Mouse (Mus musculus): ENCODE data around the gene Tma16.
A peak's percentile ranks its signal among the peaks of the same experiment; 100 is the strongest.

Gene Tma16

DNA sequence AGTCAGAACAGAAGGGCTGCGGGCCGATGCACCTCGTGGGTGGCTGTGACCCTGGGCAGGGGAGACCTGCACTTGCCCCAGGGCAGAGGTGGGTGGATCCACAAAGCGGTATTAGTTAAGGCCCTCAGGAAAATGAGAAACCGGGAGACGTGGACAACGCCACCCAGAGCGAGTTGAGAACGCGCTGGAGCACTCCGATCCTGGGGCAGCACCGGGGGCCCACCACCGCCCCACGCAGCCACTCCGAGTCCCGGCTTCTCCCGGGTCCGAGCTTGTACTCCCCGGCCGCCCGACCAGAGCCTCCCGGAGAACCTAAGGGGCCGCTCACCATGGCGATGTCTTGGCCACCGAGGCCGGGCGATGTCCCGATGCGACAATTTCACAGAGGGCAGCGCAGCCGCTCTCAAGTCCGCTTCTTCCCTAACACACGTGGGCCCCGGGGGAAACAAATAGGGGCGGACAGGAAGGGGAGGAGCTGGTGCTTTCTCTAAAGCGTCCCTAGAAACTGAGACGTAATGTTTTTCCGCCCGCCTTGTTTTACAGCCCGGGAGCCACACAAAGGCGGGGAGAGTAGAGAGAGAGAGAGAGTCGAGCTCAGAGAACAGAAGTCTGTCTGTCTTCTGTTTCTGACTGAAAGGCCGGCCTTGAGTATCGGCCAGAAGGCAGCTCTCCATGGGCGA, at the start of gene Tma16:
Gene Tma16 (minus strand): TSS at position 447 of the 680 bp plus-strand sequence.
- no peak for DNase-seq (ENCODE audit: low read depth)

- no peak for DNase-seq (ENCODE audit: low read depth)
Observed at GRCm38 (mm10) chr8:66520576-66520975, 34.2 kb upstream of the Tma16 start.

DNA sequence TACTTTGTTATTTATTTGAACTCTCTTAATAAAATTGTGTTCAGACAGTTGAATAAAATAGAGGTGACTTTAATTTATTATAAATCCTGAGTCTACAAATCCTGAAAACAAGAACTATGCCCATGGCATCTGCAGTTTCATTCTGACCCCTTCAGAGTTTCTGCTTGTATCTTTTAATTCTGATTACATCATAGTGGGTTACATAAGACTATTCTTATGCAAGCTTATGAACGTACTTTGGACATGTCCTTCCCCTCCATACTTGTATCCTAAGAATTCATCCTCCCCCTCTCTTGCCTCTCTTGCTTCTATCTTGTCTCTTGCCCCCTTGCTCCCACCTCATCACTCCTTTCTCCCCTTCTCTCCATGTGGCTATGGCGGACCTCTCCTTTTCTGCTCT, 32.8 kb upstream of the Tma16 start:
- no peak for DNase-seq (ENCODE audit: low read depth)

DNA sequence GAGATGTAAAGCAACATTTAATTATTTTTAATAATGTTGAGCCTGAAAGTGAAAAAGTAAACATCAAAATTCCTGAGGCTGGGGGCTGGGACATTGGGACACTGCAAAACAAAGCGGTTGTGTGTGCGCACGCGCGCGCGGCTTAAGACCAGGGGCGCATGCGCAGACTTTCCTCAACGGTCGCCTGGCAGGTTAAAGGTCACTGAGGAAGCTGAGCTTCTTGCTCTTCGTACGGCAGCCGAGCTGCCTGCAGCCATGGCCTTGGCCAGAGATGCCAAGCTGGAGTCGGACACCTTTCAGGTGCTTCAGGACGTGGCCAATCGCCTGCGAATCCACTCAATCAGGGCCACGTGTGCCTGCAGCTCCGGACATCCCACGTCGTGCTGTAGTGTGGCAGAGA, 25.2 kb upstream of the Tma16 start, which contains the start of gene Tktl2:
Gene Tktl2 (plus strand): TSS at position 220 of the 400 bp plus-strand sequence.
- no peak for DNase-seq (ENCODE audit: low read depth)

DNA sequence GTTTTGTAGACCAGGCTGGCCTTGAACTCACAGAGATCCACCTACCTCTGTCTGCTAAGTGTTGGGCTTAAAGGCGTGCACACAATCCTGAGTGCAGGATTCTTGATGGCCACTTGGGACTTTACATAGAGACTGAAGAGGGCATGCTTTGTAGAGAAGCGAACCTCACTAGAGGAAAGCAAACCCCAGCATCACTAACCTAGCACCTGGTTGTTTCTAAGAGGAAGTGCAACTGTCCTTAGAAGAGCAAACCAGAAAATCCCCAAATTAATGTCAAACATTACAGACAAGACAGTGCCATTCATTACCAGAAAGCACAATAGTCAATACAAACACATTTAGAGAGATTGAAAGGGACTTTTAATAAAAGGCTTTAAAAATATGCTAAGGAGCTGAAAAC, 17.1 kb upstream of the Tma16 start:
- no peak for DNase-seq (ENCODE audit: low read depth)

- DNase-seq (ENCODE audit: low read depth) = no peak
Observed at GRCm38 (mm10) chr8:66496998-66497577, 10.8 kb upstream of the Tma16 start.

- no peak for DNase-seq (ENCODE audit: low read depth)
Observed at GRCm38 (mm10) chr8:66495726-66496125, 9.4 kb upstream of the Tma16 start.

- no peak for DNase-seq (ENCODE audit: low read depth)
Observed at GRCm38 (mm10) chr8:66494496-66494895, 8.2 kb upstream of the Tma16 start.

DNA sequence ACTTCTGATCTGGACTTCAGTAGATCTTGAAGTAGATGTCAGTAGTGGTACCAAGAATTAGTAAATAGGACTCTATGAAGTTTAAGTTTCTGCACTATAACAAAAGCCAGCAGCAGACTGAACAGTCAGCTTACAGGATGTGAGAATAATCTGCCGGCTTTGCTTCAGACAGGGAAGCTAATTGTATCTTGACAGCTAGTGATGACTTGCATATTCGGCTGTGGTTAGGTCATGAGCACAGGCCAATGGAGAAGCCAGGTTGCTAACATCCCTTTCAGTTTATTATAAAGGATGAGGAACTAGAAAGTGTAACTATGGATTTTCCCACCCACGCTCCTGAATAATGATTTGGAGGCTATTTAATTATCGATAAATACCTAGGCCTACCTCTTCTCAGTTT, 4.3 kb upstream of the Tma16 start:
- no peak for DNase-seq (ENCODE audit: low read depth)

- no peak for DNase-seq (ENCODE audit: low read depth)
Observed at GRCm38 (mm10) chr8:66488556-66488955, 2.2 kb upstream of the Tma16 start.

DNA sequence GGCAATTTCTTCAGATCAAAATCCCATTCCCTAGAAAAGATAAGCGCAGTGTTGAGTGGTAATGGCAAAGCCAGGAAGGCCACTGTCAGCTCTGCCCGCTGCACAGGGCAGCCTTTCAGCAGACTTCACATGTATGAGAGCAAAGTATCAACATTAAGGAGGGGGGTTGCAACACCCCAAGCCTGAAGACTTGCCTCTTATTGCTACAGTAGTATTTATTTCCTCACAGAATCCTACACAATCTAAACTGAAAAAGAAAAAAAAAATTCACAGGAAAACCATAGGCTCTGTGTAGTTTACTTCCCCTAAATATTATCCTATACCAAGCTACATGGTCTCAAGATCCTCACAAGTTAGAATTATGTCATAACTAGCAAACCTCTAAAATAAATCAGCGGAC, 9.4 kb downstream of the Tma16 start:
- no peak for DNase-seq (ENCODE audit: low read depth)

GRCm38 (mm10) chr8:66469821-66470220, 16.5 kb downstream of the Tma16 start:
- no peak for DNase-seq (ENCODE audit: low read depth)

- DNase-seq (ENCODE audit: low read depth) = no peak
Observed at GRCm38 (mm10) chr8:66457057-66457456, 29.3 kb downstream of the Tma16 start.

GRCm38 (mm10) chr8:66450691-66451090, 35.6 kb downstream of the Tma16 start:
- DNase-seq (ENCODE audit: low read depth) = peak; percentile 6

- DNase-seq (ENCODE audit: low read depth) = no peak
Observed at GRCm38 (mm10) chr8:66445351-66445750, 41.0 kb downstream of the Tma16 start.

DNA sequence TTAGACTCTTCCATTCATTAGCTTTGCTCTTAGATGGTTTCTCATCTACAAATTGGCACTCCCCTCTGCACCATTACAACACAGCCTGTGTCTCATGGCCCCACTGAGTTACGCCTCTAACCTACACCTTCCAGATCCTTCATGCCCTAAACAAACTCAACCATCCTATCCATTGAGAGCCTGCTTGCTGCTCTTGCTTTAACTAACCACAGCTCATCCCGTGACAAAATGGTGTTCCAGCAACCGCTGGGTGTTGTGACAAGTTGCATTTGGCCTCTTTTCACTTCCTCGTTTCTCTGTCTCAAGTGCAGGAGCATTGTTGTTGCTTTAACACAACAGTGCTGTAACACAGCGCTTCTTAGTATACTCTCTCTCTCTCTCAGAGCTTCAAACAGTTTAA, 42.2 kb downstream of the Tma16 start:
- no peak for DNase-seq (ENCODE audit: low read depth)

DNA sequence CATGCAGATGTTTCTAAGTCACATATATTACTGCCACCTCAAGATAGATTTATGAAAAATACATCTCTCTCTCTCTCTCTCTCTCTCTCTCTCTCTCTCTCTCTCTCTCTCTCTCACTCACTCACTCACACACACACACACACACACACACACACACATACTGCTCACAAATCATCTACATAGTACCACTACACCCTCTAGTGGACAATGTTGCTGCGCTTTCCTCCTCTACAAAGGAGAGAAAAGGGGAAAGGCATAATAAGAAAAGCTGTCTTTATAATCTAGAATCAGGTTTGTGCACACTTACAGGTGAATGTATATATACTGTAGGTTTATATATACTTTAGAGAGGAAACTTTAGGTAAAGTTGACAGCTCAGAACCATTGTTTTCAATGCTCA, 43.6 kb downstream of the Tma16 start:
- DNase-seq (ENCODE audit: low read depth) = no peak

GRCm38 (mm10) chr8:66441123-66441522, 45.2 kb downstream of the Tma16 start:
- no peak for DNase-seq (ENCODE audit: low read depth)

DNA sequence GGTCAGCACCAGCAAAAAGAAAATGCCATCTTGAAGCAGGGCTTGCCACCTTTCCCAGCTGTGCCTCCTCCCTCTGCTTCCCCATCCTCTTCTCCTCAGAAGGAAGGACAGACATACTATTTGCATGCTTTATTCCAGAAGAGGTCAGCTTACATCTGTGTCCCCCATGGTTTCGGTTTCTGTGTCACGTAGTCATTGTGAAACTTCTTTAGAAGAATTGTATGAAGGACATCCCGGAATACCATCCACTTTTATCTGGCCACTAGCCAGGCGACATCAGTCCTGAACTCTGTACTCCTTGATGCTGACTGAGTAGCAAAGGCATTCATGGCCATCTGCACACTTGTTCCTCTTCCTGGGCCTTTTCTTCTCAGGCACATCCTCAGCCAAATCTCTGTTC, 47.9 kb downstream of the Tma16 start:
- DNase-seq (ENCODE audit: low read depth) = no peak

DNA sequence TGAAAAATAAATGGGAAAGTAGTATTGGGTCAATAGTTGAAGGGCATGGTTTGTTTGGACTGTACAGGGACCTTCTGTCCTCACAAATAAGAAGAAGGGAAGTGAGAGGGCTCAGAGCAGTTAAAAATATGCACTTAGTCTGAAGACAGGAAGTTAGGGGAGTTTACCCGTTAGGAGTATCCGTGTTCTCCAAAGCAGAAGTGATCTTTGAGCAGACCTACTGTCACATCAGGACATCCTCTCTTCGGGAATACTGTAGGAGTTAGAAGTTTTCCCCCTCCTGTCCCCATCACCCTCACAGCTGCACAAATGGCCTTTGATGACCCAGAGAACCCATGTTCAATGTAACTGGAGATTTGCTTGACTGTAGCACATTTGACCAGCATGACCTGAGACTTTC, 48.4 kb downstream of the Tma16 start:
- no peak for DNase-seq (ENCODE audit: low read depth)

DNA sequence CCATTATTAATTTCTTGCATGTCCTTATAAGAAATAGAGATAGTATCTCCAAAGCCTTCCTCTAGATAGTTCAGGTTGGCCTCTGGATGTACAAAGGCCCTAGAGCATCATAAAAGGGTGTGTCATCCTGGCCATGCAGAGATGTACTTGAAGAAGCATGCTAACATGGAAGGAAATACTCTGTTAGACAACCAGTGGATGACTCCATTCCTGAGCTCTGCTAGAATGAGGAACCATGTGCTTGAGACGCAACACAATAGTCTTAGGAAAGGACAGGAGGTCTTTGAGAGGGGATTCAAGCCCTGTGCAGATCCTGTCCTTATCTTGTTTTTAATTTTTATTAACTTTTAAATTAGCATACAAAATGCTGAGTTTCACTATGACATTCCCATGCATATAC, 49.5 kb downstream of the Tma16 start:
- no peak for DNase-seq (ENCODE audit: low read depth)

GRCm38 (mm10) chr8:66433577-66433976, 52.8 kb downstream of the Tma16 start:
- DNase-seq (ENCODE audit: low read depth) = no peak

- DNase-seq (ENCODE audit: low read depth) = no peak
Observed at GRCm38 (mm10) chr8:66430639-66431038, 55.7 kb downstream of the Tma16 start.

Measured in fibroblast of lung, adult 2 months (primary cell).